Mouse (Mus musculus): ENCODE measurements around the gene Rbms3. TPM values are rescaled to one million over a fixed set of nuclear protein-coding genes. Genes with fewer than 3 reads are reported as not detected.

Gene Rbms3
- polyA plus RNA-seq, 1 experiment from 2014 or later, result 76.1 TPM

GRCm38 (mm10) chr9:117247311-117247980, 382.3 kb downstream of the Rbms3 start:
- Histone ChIP-seq H3K27me3 (no peaks in the 10 kb centered on the region), H3K4me2 (peak overlapping the region; percentile 50), H3K27ac (peak overlapping the region; percentile 82), H3K4me3 (replicated peaks) (peak overlapping the region; percentile 19; the same call in 1 of the 2 replicates), H3K9me3 (replicated peaks) (no peaks in the 10 kb centered on the region), H3K4me1 (peaks cover 47% of the 10 kb centered on the region), H3K36me3 (0 out of 2 replicates have a peak, but pooled peaks cover 7% of the 10 kb centered on the region), H3K9ac (no peak overlapping the region)
- ATAC-seq (replicated peaks; ENCODE audit: low FRiP score), result no peak
- WGBS, result 7% methylated on average over 5 of the region's 5 CpGs

- Histone ChIP-seq H3K4me2 (peak overlapping the region; percentile 50; the same call in 1 of the 2 replicates), H3K9ac (no peak overlapping the region), H3K4me1 (peaks cover 47% of the 10 kb centered on the region), H3K36me3 (peaks cover 18% of the 10 kb centered on the region), H3K27ac (peak overlapping the region; percentile 82; the same call in 1 of the 2 replicates), H3K9me3 (replicated peaks) (no peaks in the 10 kb centered on the region; the same call in 1 of the 2 replicates), H3K27me3 (no peaks in the 10 kb centered on the region), H3K4me3 (replicated peaks) (no peak overlapping the region)
- no peak for ATAC-seq (replicated peaks; ENCODE audit: low FRiP score)
- 68% methylated on average over 12 of the region's 12 CpGs for WGBS
Observed at GRCm38 (mm10) chr9:117246173-117246572, 383.5 kb downstream of the Rbms3 start.

GRCm38 (mm10) chr9:117243365-117243764, 386.3 kb downstream of the Rbms3 start:
- Histone ChIP-seq H3K27me3 (no peaks in the 10 kb centered on the region), H3K27ac (no peak overlapping the region), H3K4me3 (replicated peaks) (no peak overlapping the region), H3K9me3 (replicated peaks) (no peaks in the 10 kb centered on the region; the same call in 1 of the 2 replicates), H3K36me3 (peaks cover 27% of the 10 kb centered on the region), H3K4me1 (peaks cover 27% of the 10 kb centered on the region), H3K4me2 (no peak overlapping the region), H3K9ac (no peak overlapping the region)
- WGBS, result 87% methylated on average over 7 of the region's 7 CpGs
- no peak for ATAC-seq (replicated peaks; ENCODE audit: low FRiP score)

DNA sequence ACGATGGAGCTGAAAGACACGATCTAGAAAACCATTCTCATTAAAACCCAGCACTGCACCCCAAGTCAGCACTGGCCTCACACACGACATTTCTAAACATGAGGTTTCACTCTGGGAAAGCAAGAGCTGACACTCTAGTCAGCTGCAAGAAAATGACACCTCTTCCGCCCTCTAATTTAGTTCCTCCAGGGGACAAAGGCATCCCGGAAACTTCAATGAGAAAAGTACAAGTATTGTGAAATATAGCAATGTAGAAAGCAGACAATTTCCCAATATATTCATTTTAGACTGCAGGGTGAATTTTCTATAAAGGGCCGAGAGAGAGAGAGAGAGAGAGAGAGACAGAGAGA, 395.0 kb downstream of the Rbms3 start:
- ATAC-seq (replicated peaks; ENCODE audit: low FRiP score), result no peak
- Histone ChIP-seq H3K36me3 (peaks cover 11% of the 10 kb centered on the region; the same call in 1 of the 2 replicates), H3K4me2 (no peak overlapping the region), H3K9ac (no peak overlapping the region), H3K4me3 (replicated peaks) (no peak overlapping the region), H3K27ac (no peak overlapping the region), H3K4me1 (peaks cover 26% of the 10 kb centered on the region), H3K27me3 (no peaks in the 10 kb centered on the region), H3K9me3 (replicated peaks) (no peaks in the 10 kb centered on the region)
- 66% methylated on average over 6 of the region's 6 CpGs for WGBS

- Histone ChIP-seq H3K9ac (no peak overlapping the region), H3K36me3 (peaks cover 9% of the 10 kb centered on the region; the same call in 1 of the 2 replicates), H3K4me1 (peaks cover 26% of the 10 kb centered on the region), H3K9me3 (replicated peaks) (no peaks in the 10 kb centered on the region), H3K4me3 (replicated peaks) (no peak overlapping the region), H3K4me2 (no peak overlapping the region), H3K27me3 (no peaks in the 10 kb centered on the region), H3K27ac (no peak overlapping the region)
- ATAC-seq (replicated peaks; ENCODE audit: low FRiP score), result no peak
- 86% methylated on average over 5 of the region's 5 CpGs for WGBS
Observed at GRCm38 (mm10) chr9:117234065-117234725, 395.5 kb downstream of the Rbms3 start.

DNA sequence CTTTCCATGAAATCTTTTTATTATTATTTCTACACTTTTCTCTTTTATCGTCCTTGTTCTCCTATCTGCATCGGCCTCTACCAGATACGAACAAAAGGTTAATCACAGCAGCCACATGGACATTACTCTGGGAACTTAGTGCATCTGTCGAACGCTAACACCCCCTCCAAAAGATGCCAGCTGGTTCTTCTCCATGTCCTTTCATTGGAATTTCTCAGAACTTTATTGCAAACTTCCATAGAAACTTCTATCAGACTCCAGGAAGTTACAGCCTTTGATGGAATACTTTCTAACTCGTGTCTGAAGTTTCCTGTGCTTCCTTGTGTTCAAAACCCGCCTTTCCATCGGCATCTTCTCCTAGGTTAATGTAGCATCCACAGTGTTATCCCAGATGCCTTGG, 407.0 kb downstream of the Rbms3 start:
- Histone ChIP-seq H3K9me3 (replicated peaks) (no peaks in the 10 kb centered on the region), H3K27me3 (no peaks in the 10 kb centered on the region), H3K36me3 (peaks cover 21% of the 10 kb centered on the region), H3K4me3 (replicated peaks) (no peak overlapping the region), H3K9ac (no peak overlapping the region), H3K4me2 (no peak overlapping the region), H3K4me1 (peaks cover 29% of the 10 kb centered on the region), H3K27ac (no peak overlapping the region)
- no peak for ATAC-seq (replicated peaks; ENCODE audit: low FRiP score)
- 55% methylated on average over 8 of the region's 8 CpGs for WGBS

- ATAC-seq (replicated peaks; ENCODE audit: low FRiP score), result no peak
- Histone ChIP-seq H3K4me3 (replicated peaks) (no peak overlapping the region), H3K27ac (peak overlapping the region; percentile 30; the same call in 1 of the 2 replicates), H3K4me1 (peaks cover 39% of the 10 kb centered on the region), H3K4me2 (no peak overlapping the region), H3K9ac (no peak overlapping the region), H3K36me3 (peaks cover 9% of the 10 kb centered on the region), H3K9me3 (replicated peaks) (no peaks in the 10 kb centered on the region), H3K27me3 (no peaks in the 10 kb centered on the region)
- WGBS, result 76% methylated on average over 4 of the region's 4 CpGs
Observed at GRCm38 (mm10) chr9:117221481-117221880, 408.2 kb downstream of the Rbms3 start.

DNA sequence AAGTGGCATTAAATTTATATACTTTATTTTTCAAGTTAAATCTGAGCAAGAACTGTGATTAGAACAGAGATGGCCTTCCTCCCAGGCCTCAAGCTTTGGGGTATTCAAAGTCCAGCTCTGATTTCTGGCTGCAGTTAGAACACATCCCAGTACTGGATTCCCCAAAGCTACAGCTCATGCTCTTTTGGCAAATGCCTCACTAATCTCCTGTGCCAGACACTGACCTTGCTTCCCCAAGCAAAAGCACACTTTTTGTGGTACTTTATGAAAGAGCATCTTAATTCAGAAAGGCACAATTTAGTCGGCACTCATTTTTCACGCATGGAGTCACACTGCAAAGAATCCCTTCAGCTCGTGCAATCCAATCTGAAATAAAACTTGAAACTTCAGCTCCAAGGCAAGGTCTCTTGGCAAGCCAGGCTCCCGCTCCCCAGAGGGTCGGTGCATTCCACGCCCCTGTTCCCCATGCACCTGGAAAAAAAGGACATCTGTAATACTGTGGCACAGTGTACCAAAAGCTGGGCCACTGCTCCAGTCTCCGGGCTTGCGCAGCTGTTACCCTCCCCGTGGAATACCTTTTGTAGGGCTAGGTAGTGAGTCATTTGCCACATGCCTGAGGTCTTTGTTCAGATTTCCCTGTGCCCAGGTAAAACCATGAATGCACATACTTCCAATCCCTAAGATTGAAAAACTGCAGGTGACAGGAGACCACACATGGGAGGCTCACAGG, 413.5 kb downstream of the Rbms3 start:
- Histone ChIP-seq H3K9me3 (replicated peaks) (no peaks in the 10 kb centered on the region), H3K36me3 (peaks cover 9% of the 10 kb centered on the region; the same call in 1 of the 2 replicates), H3K27ac (0 out of 2 replicates have a peak overlapping the region, but pooled peaks have one; percentile 43), H3K27me3 (no peaks in the 10 kb centered on the region), H3K4me3 (replicated peaks) (no peak overlapping the region), H3K4me1 (peaks cover 49% of the 10 kb centered on the region), H3K4me2 (no peak overlapping the region), H3K9ac (no peak overlapping the region)
- WGBS, result 61% methylated on average over 9 of the region's 9 CpGs
- ATAC-seq (replicated peaks; ENCODE audit: low FRiP score), result 0 out of 2 replicates have a peak, but pooled peaks have one; percentile 33

DNA sequence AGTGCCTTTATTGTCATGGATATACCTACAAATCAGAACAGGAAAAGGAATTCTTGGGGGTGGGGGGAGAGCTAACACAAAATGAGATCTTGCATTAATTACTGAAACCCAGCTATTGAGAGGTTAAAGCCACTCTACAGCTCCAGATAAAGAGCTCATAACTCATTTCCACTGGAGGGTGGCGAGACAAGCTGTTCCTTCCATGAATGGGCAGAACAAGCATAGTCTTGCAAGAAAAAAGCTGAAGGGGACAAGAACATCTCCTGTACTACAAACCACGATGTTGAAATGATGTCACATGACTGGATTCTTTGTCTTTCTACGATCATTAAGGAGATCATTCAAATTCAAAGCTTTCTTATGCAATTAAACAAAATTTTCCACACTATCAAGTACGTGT, 417.7 kb downstream of the Rbms3 start:
- Histone ChIP-seq H3K9ac (no peak overlapping the region), H3K9me3 (replicated peaks) (no peaks in the 10 kb centered on the region), H3K4me3 (replicated peaks) (no peak overlapping the region), H3K4me2 (no peak overlapping the region), H3K27ac (no peak overlapping the region), H3K27me3 (no peaks in the 10 kb centered on the region), H3K4me1 (peaks cover 41% of the 10 kb centered on the region), H3K36me3 (peaks cover 9% of the 10 kb centered on the region; the same call in 1 of the 2 replicates)
- 45% methylated on average over 4 of the region's 4 CpGs for WGBS
- peak; percentile 55 for ATAC-seq (replicated peaks; ENCODE audit: low FRiP score)

DNA sequence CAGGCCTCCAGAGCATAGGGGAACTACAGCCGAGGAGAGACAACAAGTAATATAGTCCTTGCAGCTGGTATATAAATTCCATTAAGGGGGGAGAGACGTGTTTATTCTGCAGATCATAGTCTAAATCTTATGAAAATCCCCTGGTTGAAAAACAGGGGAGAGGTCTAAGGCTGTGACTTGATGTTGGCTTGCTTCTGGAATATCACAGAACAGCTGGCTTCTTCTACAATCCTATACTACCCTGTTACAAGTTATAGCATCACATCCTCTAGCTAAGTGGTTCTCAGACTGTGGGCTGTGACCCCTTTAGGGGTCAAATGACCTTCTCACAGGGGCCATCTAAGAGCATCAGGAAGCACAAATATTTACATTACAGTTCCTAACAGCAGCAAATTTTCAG, 419.4 kb downstream of the Rbms3 start:
- Histone ChIP-seq H3K9ac (no peak overlapping the region), H3K4me1 (peaks cover 42% of the 10 kb centered on the region), H3K4me3 (replicated peaks) (no peak overlapping the region), H3K4me2 (no peak overlapping the region), H3K36me3 (peaks cover 9% of the 10 kb centered on the region; the same call in 1 of the 2 replicates), H3K9me3 (replicated peaks) (no peaks in the 10 kb centered on the region), H3K27ac (0 out of 2 replicates have a peak overlapping the region, but pooled peaks have one; percentile 9), H3K27me3 (no peaks in the 10 kb centered on the region)
- WGBS, result 45% methylated on average over 2 of the region's 2 CpGs
- peak; percentile 38; the same call in 1 of the 2 replicates for ATAC-seq (replicated peaks; ENCODE audit: low FRiP score)

GRCm38 (mm10) chr9:117205395-117205794, 424.3 kb downstream of the Rbms3 start:
- Histone ChIP-seq H3K9ac (no peak overlapping the region), H3K27ac (no peak overlapping the region), H3K36me3 (0 out of 2 replicates have a peak, but pooled peaks cover 3% of the 10 kb centered on the region), H3K4me1 (peaks cover 22% of the 10 kb centered on the region), H3K27me3 (no peaks in the 10 kb centered on the region), H3K4me2 (no peak overlapping the region), H3K9me3 (replicated peaks) (no peaks in the 10 kb centered on the region), H3K4me3 (replicated peaks) (no peak overlapping the region)
- WGBS, result 36% methylated on average over 6 of the region's 6 CpGs
- 0 out of 2 replicates have a peak, but pooled peaks have one; percentile 36 for ATAC-seq (replicated peaks; ENCODE audit: low FRiP score)

All from kidney, embryonic 15.5 days (tissue).